Mouse (Mus musculus) telencephalon, adult 2 months (tissue): Measurements from ENCODE around the gene Thoc5.

ENCODE experiments used
- DNase-seq: peaks from one replicate; pipeline ENCODE4 v3.0.0-alpha.2; 2011; ENCODE audit warnings: low read depth, low spot score

Thoc5 gene

GRCm38 (mm10) chr11:4974376-4975122 lies 79.4 kb downstream of the Thoc5 start:
- DNase-seq: no peak

GRCm38 (mm10) chr11:4975623-4976022 lies 80.5 kb downstream of the Thoc5 start:
- peak; percentile 41 for DNase-seq
